Mouse (Mus musculus) bone marrow, adult 2 months (tissue): ENCODE measurements around the gene Uhrf1bp1l. TPM values are rescaled to one million over a fixed set of nuclear protein-coding genes. Genes with fewer than 3 reads are reported as not detected.

Experiments
- H3K27ac ChIP-seq: fragments of 200-500 bp; 2 replicates; pipeline ENCODE4 v1.5.1; 2012; ENCODE audit warnings: low read depth, mild to moderate bottlenecking, control low read depth, inconsistent platforms, low read length; ENCODE audit not compliant: control insufficient read depth, poor library complexity, insufficient read depth
- H3K4me1 ChIP-seq: fragments of 200-500 bp; 2 replicates; pipeline ENCODE4 v1.6.1; 2011; ENCODE audit warnings: low read length; ENCODE audit not compliant: control insufficient read depth, insufficient read depth
- H3K4me3 ChIP-seq: fragments of 200-500 bp; replicated peaks from 2 replicates; pipeline ENCODE3; 2011; ENCODE audit warnings: mild to moderate bottlenecking, low read depth, low read length, control low read depth; ENCODE audit not compliant: control insufficient read depth
- CTCF ChIP-seq: fragments of 200-500 bp; IDR thresholded peaks from 2 replicates; pipeline ENCODE4 v1.5.1; 2011; ENCODE audit warnings: low read length, control low read depth; ENCODE audit not compliant: control insufficient read depth, insufficient read depth
- POLR2A ChIP-seq: fragments of 200-500 bp; IDR thresholded peaks from 2 replicates; pipeline ENCODE4 v1.6.1; 2011; ENCODE audit warnings: low read depth, mild to moderate bottlenecking, control low read depth, low read length, borderline replicate concordance; ENCODE audit not compliant: control insufficient read depth
- WGBS: fragments of 180-500 bp; shearing (Covaris S2); methylation state at CpG from one replicate; pipeline ENCODE4 v1.1.7; 2018; 5-methylcytosine and 5-hydroxymethylcytosine counted together
- polyA plus RNA-seq: library from polyadenylated mRNA; stranded (reverse); fragments of >200 nt; gene quantifications from 2 replicates; pipeline ENCODE4 v1.2.4, GENCODE M21; 2011; ENCODE audit warnings: low replicate concordance; ENCODE audit not compliant: missing spikeins, insufficient read depth, insufficient read length

Uhrf1bp1l gene
- polyA plus RNA-seq, 1 experiment, result 20.4 TPM

GRCm38 (mm10) chr10:89738395-89738794 lies 6.4 kb upstream of the Uhrf1bp1l start:
- Histone ChIP-seq H3K4me1 (peaks cover 3% of the 10 kb centered on the region; the same call in 1 of the 2 replicates), H3K27ac (no peak overlapping the region), H3K4me3 (no peak overlapping the region)
- 76% methylated on average over 9 of the region's 9 CpGs for WGBS
- TF ChIP-seq POLR2A (no peak), CTCF (no peak)

GRCm38 (mm10) chr10:89739703-89740102 lies 5.1 kb upstream of the Uhrf1bp1l start:
- WGBS, result 59% methylated on average over 7 of the region's 7 CpGs
- H3K4me1 ChIP-seq, result peaks cover 5% of the 10 kb centered on the region; the same call in 1 of the 2 replicates
- no peak overlapping the region for H3K4me3 ChIP-seq
- no peak overlapping the region for H3K27ac ChIP-seq
- TF ChIP-seq POLR2A, result no peak
- no peak for TF ChIP-seq CTCF

GRCm38 (mm10) chr10:89740995-89741394 lies 3.8 kb upstream of the Uhrf1bp1l start:
- peaks cover 5% of the 10 kb centered on the region; the same call in 1 of the 2 replicates for H3K4me1 ChIP-seq
- TF ChIP-seq CTCF, result no peak
- TF ChIP-seq POLR2A, result no peak
- 6% methylated on average over 6 of the region's 6 CpGs for WGBS
- H3K27ac ChIP-seq, result peak overlapping the region; percentile 81; the same call in 1 of the 2 replicates
- peak overlapping the region; percentile 46 for H3K4me3 ChIP-seq

- WGBS, result 77% methylated on average over 4 of the region's 4 CpGs
- Histone ChIP-seq H3K27ac (no peak overlapping the region), H3K4me1 (peaks cover 5% of the 10 kb centered on the region; the same call in 1 of the 2 replicates), H3K4me3 (no peak overlapping the region)
- no peak for TF ChIP-seq CTCF
- TF ChIP-seq POLR2A, result no peak
These were observed 1.5 kb upstream of the Uhrf1bp1l start for GRCm38 (mm10) chr10:89743266-89743665.

GRCm38 (mm10) chr10:89744341-89744740 lies 450 bp upstream of the Uhrf1bp1l start:
- no peak for TF ChIP-seq POLR2A
- no peak for TF ChIP-seq CTCF
- no peak overlapping the region for H3K27ac ChIP-seq
- H3K4me3 ChIP-seq, result peak overlapping the region; percentile 92
- 2% methylated on average over 3 of the region's 3 CpGs for WGBS
- H3K4me1 ChIP-seq, result peaks cover 5% of the 10 kb centered on the region; the same call in 1 of the 2 replicates

- under 1% methylated on average over 14 of the region's 14 CpGs for WGBS
- H3K27ac ChIP-seq, result peak overlapping the region; percentile 95
- no peak for TF ChIP-seq POLR2A
- TF ChIP-seq CTCF, result no peak
- H3K4me1 ChIP-seq, result peaks cover 5% of the 10 kb centered on the region; the same call in 1 of the 2 replicates
- peak overlapping the region; percentile 92 for H3K4me3 ChIP-seq
These were observed 852 bp downstream of the Uhrf1bp1l start for GRCm38 (mm10) chr10:89745666-89746020.

GRCm38 (mm10) chr10:89746581-89746980 lies 1.8 kb downstream of the Uhrf1bp1l start:
- no peak for TF ChIP-seq POLR2A
- peaks cover 5% of the 10 kb centered on the region; the same call in 1 of the 2 replicates for H3K4me1 ChIP-seq
- 82% methylated on average over 3 of the region's 3 CpGs for WGBS
- no peak overlapping the region for H3K4me3 ChIP-seq
- no peak overlapping the region for H3K27ac ChIP-seq

- TF ChIP-seq POLR2A (no peak), CTCF (no peak)
- Histone ChIP-seq H3K27ac (no peak overlapping the region; the same call in 1 of the 2 replicates), H3K4me3 (no peak overlapping the region), H3K4me1 (peaks cover 2% of the 10 kb centered on the region; the same call in 1 of the 2 replicates)
- 29% methylated on average over 8 of the region's 8 CpGs for WGBS
These were observed 2.6 kb downstream of the Uhrf1bp1l start for GRCm38 (mm10) chr10:89747221-89747905.

- no peak for TF ChIP-seq CTCF
- TF ChIP-seq POLR2A, result no peak
- 79% methylated on average over 1 of the region's 1 CpGs for WGBS
- Histone ChIP-seq H3K4me1 (peaks cover 1% of the 10 kb centered on the region; the same call in 1 of the 2 replicates), H3K27ac (no peak overlapping the region), H3K4me3 (no peak overlapping the region)
These were observed 3.1 kb downstream of the Uhrf1bp1l start for GRCm38 (mm10) chr10:89747911-89748310.
